Mouse (Mus musculus): ENCODE results near the gene Cnbp.

Gene Cnbp

DNA sequence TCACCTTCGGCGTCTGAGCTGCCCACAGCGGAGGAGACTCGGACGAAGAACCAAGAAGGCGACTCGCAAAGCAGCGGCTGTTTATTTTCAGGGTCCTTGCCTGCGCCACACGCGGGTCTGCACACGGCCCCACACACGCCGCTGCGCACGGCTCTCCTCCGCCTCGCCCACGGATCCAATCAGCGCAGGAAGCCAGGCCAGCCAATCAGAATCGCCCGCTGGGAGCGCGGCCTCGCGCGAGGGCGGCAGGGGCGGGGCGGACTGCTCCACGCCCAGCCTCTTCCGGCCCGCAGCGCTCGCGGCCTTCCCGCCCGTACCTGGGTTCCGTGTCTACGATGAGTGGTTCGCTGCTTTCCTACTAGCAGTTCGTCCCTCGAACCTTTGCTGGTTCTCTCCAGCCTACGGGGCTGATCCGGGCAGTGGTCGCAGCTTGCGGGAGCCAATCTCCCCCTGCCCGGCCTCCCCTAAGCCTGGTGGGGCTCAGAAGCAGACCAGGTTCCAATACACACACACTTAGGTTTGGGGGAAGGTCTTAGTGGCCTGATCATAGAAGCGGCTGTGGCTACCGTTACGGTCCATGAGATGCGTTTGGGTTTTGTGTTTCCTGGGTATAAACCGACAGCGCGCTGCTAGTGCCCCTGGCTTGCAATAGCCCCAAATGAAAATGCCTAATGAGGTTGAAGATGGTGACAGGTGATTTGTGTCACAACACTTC is at the start of gene Cnbp:
Gene Cnbp (minus strand): TSS at position 207 of the 715 bp plus-strand sequence.
- peak; percentile 98 for DNase-seq

GRCm38 (mm10) chr6:87898028-87898427 is 47.1 kb upstream of the Cnbp start:
- no peak for DNase-seq

DNA sequence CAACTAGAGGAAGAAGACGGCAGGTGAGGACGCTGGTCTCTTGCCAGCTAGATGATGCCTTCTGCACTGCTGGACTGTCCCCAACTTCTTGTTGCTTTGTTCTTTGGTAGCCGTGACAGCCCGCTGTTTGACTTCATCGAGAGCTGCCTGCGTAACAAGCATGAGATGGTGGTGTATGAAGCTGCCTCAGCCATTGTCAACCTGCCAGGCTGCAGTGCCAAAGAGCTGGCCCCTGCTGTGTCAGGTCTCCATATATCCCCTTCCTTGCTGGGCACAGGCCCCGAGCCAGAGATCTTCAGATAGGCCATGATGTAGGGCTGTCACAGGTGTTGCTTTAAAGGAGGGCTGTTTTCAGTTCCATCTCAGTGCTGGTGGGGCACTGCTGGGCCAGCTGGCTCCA is 43.0 kb upstream of the Cnbp start:
- DNase-seq: no peak

- peak; percentile 98 for DNase-seq
These were observed 36.8 kb upstream of the Cnbp start, which contains the start of gene Copg1 for GRCm38 (mm10) chr6:87887594-87888233. Copg1 (plus strand) TSS chr6:87887814.

GRCm38 (mm10) chr6:87886721-87887120 is 35.8 kb upstream of the Cnbp start:
- no peak for DNase-seq

DNA sequence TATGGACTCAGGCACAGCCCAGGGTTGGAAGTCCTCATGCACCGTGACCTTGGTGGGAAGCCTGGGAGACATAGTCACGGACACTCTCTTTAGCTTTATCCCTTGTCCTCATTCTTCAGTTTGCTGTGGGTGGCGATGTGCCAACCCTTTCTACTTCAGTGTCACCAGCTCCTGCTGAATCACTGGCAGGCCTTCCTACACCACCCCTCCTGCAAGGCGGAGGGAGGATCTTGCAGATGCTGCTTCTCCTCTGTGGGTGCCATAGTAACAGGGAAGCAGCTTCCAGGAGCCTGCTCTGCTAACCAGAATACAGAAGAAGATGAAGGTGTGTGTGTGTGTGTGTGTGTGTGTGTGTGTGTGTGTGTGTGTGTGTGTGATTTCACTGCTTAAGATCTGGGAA is 31.9 kb upstream of the Cnbp start:
- peak; percentile 6 for DNase-seq

DNA sequence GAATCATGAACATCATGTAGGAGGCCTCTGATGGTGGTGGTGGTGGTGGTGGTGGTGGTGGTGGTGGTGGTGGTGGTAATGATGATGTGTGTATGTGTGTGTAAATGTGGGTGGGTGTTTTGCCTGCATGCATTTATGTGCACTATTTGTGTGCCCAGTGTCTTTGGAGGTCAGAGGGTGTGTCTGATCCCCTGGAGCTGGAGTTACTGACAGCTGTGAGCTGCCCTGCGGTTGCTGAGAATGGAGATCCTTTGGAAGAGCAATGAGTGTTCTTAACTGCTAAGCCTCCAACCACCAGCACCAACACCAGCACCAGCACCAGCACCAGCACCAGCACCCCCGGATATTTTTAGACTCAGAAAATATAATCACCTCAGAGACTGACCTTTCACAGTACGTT is 31.3 kb upstream of the Cnbp start:
- DNase-seq: no peak

- DNase-seq: no peak
These were observed 28.7 kb upstream of the Cnbp start for GRCm38 (mm10) chr6:87879628-87880027.

DNA sequence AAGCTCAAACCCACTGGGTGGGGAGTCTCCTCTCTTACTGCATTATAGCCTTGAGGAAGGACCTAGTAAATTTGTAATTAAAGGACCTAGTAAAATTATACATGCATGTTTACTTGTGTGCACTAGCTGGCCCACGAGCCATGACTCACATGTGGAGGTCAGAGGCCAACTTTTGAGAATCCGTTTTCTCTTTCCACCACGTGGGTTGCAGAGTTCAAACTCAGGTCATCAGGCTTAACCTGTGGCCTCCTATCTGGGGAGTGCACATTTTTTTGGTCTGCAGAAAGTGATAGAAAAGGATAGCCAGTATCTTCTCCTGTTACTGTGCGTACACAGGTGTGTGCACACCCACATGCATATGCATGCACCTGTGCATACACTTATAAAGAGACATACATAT is 28.1 kb upstream of the Cnbp start:
- no peak for DNase-seq

DNA sequence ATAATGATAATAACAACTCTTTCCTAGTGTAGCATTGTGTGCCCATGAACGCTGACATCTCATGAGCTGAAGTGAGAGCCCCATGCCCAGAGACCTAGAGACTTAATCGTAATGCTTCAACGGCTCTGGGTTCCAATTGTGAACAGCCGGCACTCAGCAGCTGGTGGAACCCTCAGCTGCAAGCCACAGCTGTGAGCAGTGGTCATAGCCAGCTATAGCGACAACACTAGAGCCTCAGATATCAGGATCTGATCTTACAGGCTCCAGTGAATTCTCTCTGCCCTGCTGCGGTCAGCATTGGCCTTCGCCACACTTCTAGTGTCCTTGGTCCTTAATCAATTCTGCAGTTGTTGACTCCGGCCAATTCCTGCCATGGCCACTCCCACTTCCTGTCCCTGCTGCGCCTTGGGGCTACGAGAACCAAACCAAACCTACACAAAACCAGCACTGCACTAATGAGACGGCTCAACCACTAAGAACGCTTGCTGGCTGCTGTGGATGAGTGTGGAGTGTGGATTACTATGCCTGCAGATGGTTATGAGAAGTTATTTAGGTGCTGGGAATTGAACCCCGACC is 25.2 kb upstream of the Cnbp start:
- DNase-seq: no peak

DNA sequence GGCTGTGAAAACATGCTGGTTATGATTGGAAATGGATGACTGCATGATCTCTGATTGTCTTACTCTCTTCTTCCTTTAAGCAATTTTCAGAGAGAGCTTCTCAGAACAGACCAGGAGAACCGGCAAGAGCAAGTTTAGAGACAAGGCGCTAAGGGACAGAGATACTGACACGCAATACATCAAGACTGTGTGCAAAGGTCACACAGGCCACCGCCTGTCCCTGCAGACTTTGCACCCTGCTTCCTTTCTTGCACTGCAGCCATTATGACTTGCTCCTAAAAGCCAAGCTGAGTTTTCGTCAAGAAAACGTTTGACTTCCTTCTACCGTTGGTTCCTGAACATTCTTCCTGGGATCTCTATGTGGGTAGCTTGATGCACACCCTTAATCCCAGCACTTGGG is 24.7 kb upstream of the Cnbp start:
- DNase-seq: no peak

- DNase-seq: no peak
These were observed 24.2 kb upstream of the Cnbp start for GRCm38 (mm10) chr6:87875083-87875482.

- no peak for DNase-seq
These were observed 23.1 kb upstream of the Cnbp start for GRCm38 (mm10) chr6:87873963-87874362.

DNA sequence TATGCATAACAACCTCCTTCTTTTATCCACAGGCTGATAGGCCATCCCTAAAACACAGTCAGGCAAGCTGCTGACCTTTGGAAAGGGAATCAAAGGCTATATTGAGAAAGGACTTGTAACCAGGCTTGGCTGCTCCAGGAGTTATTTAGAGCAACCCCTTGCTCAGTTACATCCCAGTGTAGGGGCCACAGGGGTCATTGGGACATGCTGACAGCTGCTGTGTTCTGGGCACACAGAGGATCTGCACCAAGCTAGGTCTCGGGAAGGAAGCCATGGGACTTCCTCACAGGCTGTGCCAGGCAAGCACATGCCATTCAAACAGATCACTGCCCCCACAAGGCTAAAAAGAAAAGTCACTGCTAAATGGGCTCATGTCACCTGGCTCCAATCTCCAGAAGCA is 22.2 kb upstream of the Cnbp start:
- DNase-seq: no peak

- no peak for DNase-seq
These were observed 20.3 kb upstream of the Cnbp start for GRCm38 (mm10) chr6:87871240-87871639.

GRCm38 (mm10) chr6:87870440-87870839 is 19.5 kb upstream of the Cnbp start:
- no peak for DNase-seq

DNA sequence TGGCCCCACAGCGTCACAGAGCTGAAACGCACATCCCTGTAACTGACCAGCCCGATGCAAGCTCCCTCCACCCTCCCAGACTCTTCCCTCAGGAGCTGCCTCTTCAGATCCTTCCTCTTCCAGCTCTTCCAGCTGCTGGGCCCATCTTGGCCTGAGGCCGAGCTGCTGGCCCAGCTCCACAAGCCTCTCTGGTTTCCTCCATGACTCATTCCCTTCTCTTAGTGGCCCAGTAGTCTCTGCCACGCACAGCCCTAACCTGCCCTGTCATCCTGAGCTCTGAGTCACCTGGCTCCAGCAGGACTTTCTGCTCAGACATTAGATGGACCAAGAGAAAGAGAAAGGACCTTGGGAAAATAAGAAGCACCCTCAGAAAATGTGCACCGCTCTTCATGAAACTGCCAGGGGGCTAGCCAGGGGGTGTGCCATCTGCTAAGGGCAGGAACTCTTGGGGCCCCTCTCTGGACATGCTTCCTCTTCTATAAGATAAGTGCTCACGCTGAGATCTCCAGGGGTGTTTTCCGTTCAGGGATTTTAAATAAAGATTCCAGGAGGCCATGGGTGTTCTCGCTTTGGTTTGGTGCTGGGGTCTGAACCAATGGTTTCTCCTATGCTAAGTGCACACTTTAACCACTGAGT is 18.1 kb upstream of the Cnbp start:
- no peak for DNase-seq

- DNase-seq: no peak
These were observed 16.4 kb upstream of the Cnbp start for GRCm38 (mm10) chr6:87867256-87867655.

GRCm38 (mm10) chr6:87866211-87866610 is 15.3 kb upstream of the Cnbp start:
- no peak for DNase-seq

DNA sequence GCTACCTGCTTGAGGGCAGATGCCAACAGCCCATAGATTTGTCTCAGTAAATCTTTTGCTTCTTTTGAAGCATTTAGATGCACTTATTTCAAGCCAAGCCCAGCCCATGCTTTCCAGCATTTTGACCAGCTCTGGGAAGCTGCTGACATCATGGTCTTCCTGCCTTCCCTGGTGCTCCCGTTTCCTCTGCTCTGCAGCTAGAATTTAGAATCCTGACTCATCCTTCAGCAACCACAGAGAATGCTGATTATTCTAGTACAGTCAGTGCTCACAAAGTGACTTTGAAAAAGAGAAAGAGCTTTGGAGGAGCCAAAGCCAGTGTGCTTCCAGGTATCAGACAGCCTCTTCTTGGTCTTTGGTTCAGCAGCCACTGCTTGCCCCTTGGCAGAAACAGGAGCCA is 6.2 kb upstream of the Cnbp start:
- no peak for DNase-seq

GRCm38 (mm10) chr6:87853446-87853845 is 2.5 kb upstream of the Cnbp start:
- DNase-seq: no peak

GRCm38 (mm10) chr6:87851871-87852270 is 965 bp upstream of the Cnbp start:
- no peak for DNase-seq

GRCm38 (mm10) chr6:87850155-87850899 is 579 bp downstream of the Cnbp start:
- no peak for DNase-seq
